Mouse (Mus musculus): Measurements from ENCODE around the gene Cldn34b2. TPM values are rescaled to one million over a fixed set of nuclear protein-coding genes. Genes with fewer than 3 reads are reported as not detected.
"Not testable (repeated sequence)": the region's sequence is repeated elsewhere in the genome, so short reads cannot be mapped to it uniquely, and the experiment has no call there.

Gene Cldn34b2
- total RNA-seq (2021): not detected
- long read RNA-seq, experiment 1: 0 reads
- long read RNA-seq, experiment 2: 0 reads

- DNase-seq (ENCODE audit: low spot score in 2 of 2): not testable (repeated sequence)
Observed at GRCm38 (mm10) chrX:155128312-155128711, at the start of gene Cldn34b2. Gene Cldn34b2 (minus strand): TSS chrX:155128412.

GRCm38 (mm10) chrX:155177640-155178039, 49.4 kb upstream of the Cldn34b2 start:
- no peak for DNase-seq (ENCODE audit: low spot score in 2 of 2)

GRCm38 (mm10) chrX:155177230-155177629, 49.0 kb upstream of the Cldn34b2 start:
- no peak for DNase-seq (ENCODE audit: low spot score in 2 of 2)

- DNase-seq (ENCODE audit: low spot score in 2 of 2): no peak
Observed at GRCm38 (mm10) chrX:155175568-155175967, 47.4 kb upstream of the Cldn34b2 start.

GRCm38 (mm10) chrX:155172310-155172709, 44.1 kb upstream of the Cldn34b2 start:
- DNase-seq (ENCODE audit: low spot score in 2 of 2): no peak

- DNase-seq (ENCODE audit: low spot score in 2 of 2): no peak
Observed at GRCm38 (mm10) chrX:155171754-155172153, 43.5 kb upstream of the Cldn34b2 start.

GRCm38 (mm10) chrX:155169886-155170285, 41.7 kb upstream of the Cldn34b2 start:
- no peak for DNase-seq (ENCODE audit: low spot score in 2 of 2)

GRCm38 (mm10) chrX:155167667-155168066, 39.5 kb upstream of the Cldn34b2 start:
- DNase-seq (ENCODE audit: low spot score in 2 of 2): no peak

- DNase-seq (ENCODE audit: low spot score in 2 of 2): no peak
Observed at GRCm38 (mm10) chrX:155166313-155166712, 38.1 kb upstream of the Cldn34b2 start.

- no peak for DNase-seq (ENCODE audit: low spot score in 2 of 2)
Observed at GRCm38 (mm10) chrX:155163553-155163952, 35.3 kb upstream of the Cldn34b2 start.

GRCm38 (mm10) chrX:155151868-155152267, 23.7 kb upstream of the Cldn34b2 start:
- DNase-seq (ENCODE audit: low spot score in 2 of 2): no peak

GRCm38 (mm10) chrX:155144718-155145117, 16.5 kb upstream of the Cldn34b2 start:
- DNase-seq (ENCODE audit: low spot score in 2 of 2): peak in 1 of 2 experiments; percentile 31

GRCm38 (mm10) chrX:155098024-155098423, 30.2 kb downstream of the Cldn34b2 start:
- DNase-seq (ENCODE audit: low spot score in 2 of 2): no peak

GRCm38 (mm10) chrX:155093566-155093965, 34.6 kb downstream of the Cldn34b2 start, which contains the start of gene Magea2:
Gene Magea2 (minus strand): TSS chrX:155093666.
- not testable (repeated sequence) for DNase-seq (ENCODE audit: low spot score in 2 of 2)

GRCm38 (mm10) chrX:155089693-155090092, 38.5 kb downstream of the Cldn34b2 start, which contains the start of gene Magea1:
Gene Magea1 (minus strand): TSS chrX:155089793.
- not testable (repeated sequence) for DNase-seq (ENCODE audit: low spot score in 2 of 2)

Other genes starting within 250 kb of the Cldn34b2 start
- gene Cldn34b1, start 238.1 kb downstream of the Cldn34b2 start, total RNA-seq (2021): not detected
- gene Magea6, start 192.4 kb downstream of the Cldn34b2 start, total RNA-seq (2021): not detected
- not detected for gene Magea3, start 178.9 kb downstream of the Cldn34b2 start, total RNA-seq (2021)
- gene Magea8, start 132.6 kb downstream of the Cldn34b2 start, total RNA-seq (2021): not detected
- not detected for gene Magea5, start 65.3 kb downstream of the Cldn34b2 start, total RNA-seq (2021)
- not detected for gene Magea1, start 38.6 kb downstream of the Cldn34b2 start, total RNA-seq (2021)
- gene Magea2, start 34.7 kb downstream of the Cldn34b2 start, total RNA-seq (2021): not detected
- 10 to 100 TPM; 25.5 to 39.9 TPM for gene Sat1, start 88.0 kb upstream of the Cldn34b2 start, total RNA-seq (2021)
- gene Acot9, start 134.0 kb upstream of the Cldn34b2 start, total RNA-seq (2021): 10 to 100 TPM; 36.3 to 36.5 TPM
- gene Prdx4, start 212.3 kb upstream of the Cldn34b2 start, total RNA-seq (2021): 100 to 1,000 TPM in 1 of 2 experiments, 10 to 100 TPM in 1; 91.9 to 101 TPM

Data from gastrocnemius, postnatal 4 days (tissue).